Mouse (Mus musculus) forebrain, embryonic 14.5 days (tissue): Measurements from ENCODE around the gene Paqr3. TPM values are rescaled to one million over a fixed set of nuclear protein-coding genes. Genes with fewer than 3 reads are reported as not detected.

Experiments used
- ATAC-seq: fragments of 200-750 bp; cut with Nextera tagmentation; 2 replicates; pipeline ENCODE4 v1.8.0; 2017; ENCODE audit warnings: mild to moderate bottlenecking, moderate library complexity
- DNase-seq: peaks from one replicate; pipeline ENCODE4 v3.0.0-alpha.2; 2015; ENCODE audit warnings: low spot score
- H3K27ac ChIP-seq: fragments of 300-500 bp; sonication (generic); 2 replicates; pipeline ENCODE4 v1.5.1; 2014; ENCODE audit warnings: low read depth, mild to moderate bottlenecking, control low read depth, low read length, moderate library complexity
- H3K27me3 ChIP-seq: fragments of 300-500 bp; sonication (generic); replicated peaks from 2 replicates; pipeline ENCODE4 v1.6.1; 2014; ENCODE audit warnings: low read length, control low read depth, mixed read lengths; ENCODE audit not compliant: control insufficient read depth, insufficient read depth
- H3K36me3 ChIP-seq: fragments of 300-500 bp; sonication (generic); 2 replicates; pipeline ENCODE4 v1.6.1; 2014; ENCODE audit warnings: low read length, control low read depth; ENCODE audit not compliant: control insufficient read depth, insufficient read depth
- H3K4me1 ChIP-seq: fragments of 300-500 bp; sonication (generic); 2 replicates; pipeline ENCODE4 v1.6.1; 2014; ENCODE audit warnings: antibody characterized with exemption, low read length, control low read depth; ENCODE audit not compliant: control insufficient read depth, insufficient read depth
- H3K4me2 ChIP-seq: fragments of 300-500 bp; sonication (generic); 2 replicates; pipeline ENCODE4 v1.6.1; 2014; ENCODE audit warnings: mild to moderate bottlenecking, control low read depth, low read length
- H3K4me3 ChIP-seq: fragments of 300-500 bp; sonication (generic); 2 replicates; pipeline ENCODE4 v1.5.1; 2014; ENCODE audit warnings: low read depth, low read length, control low read depth
- H3K9ac ChIP-seq: fragments of 300-500 bp; sonication (generic); 2 replicates; pipeline ENCODE4 v1.6.1; 2014; ENCODE audit warnings: mild to moderate bottlenecking, low read length, control low read depth, moderate library complexity
- H3K9me3 ChIP-seq: fragments of 300-500 bp; sonication (generic); replicated peaks from 2 replicates; pipeline ENCODE4 v1.6.1; 2016; ENCODE audit warnings: low read length, control low read depth, mixed read lengths; ENCODE audit not compliant: control insufficient read depth
- WGBS: fragments of 180-500 bp; shearing (Covaris S2); extraction: QIAGEN DNeasy Blood & Tissue Kit; methylation state at CpG from one replicate; pipeline ENCODE4 v1.1.7; 2014; 5-methylcytosine and 5-hydroxymethylcytosine counted together
- polyA plus RNA-seq: library from polyadenylated mRNA; unstranded; fragments of >200 nt; fragmentation: Nextera tagmentation; extraction: Ambion mirVana; gene quantifications from 2 replicates; pipeline ENCODE4 v1.2.1, GENCODE M21; 2014

Gene Paqr3
- 17.9 and 21.7 TPM in 2 replicates for polyA plus RNA-seq

DNA sequence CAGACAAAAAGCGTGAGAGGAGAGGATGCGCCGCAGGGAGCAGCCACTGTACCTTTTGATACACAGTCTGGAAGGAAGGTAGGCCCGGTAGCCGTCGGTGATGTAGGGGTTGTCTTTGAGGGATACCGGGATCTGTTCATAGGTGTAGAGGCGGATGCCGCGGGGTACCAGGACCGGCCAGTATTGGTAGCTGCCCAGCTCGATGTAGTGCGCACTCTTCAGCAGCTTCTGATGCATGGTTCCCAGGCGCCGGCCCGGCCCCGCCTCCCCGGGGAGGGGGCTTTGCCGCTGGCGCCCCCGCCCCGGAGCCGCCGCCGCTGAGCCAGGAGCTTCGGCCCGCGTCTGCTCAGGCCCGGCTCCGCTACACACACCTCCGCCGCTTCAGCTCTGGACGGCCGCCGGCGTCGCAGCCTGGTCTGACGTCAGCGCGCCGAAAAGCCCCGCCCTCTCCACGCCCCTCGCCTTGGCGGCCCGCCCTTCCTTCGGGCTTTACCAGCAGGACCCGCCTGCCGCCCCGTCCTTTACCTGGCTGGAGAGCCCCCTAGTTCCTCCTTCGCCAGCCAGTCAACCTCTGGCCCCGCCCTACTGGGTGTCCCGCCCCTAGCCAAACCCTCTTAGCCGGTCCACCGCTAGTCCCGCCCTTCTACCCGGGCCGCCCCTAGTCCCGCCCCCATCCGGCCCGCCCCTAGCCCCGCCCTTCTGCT is at the start of gene Paqr3:
TSS of gene Paqr3 (minus strand) at position 390 of the 704 bp plus-strand sequence.
- Histone ChIP-seq H3K27ac (peak within 1 kb of the TSS; percentile 63), H3K4me3 (peak within 1 kb of the TSS; percentile 70), H3K27me3 (no peaks in the 10 kb centered on the region), H3K36me3 (peaks cover 11% of the 10 kb centered on the region), H3K4me1 (peaks cover 16% of the 10 kb centered on the region), H3K9ac (peak within 1 kb of the TSS; percentile 81), H3K9me3 (no peaks in the 10 kb centered on the region), H3K4me2 (peak within 1 kb of the TSS; percentile 57)
- under 1% methylated on average over 49 of the region's 62 CpGs for WGBS
- DNase-seq (peak; percentile 93), ATAC-seq (peak; percentile 98)

DNA sequence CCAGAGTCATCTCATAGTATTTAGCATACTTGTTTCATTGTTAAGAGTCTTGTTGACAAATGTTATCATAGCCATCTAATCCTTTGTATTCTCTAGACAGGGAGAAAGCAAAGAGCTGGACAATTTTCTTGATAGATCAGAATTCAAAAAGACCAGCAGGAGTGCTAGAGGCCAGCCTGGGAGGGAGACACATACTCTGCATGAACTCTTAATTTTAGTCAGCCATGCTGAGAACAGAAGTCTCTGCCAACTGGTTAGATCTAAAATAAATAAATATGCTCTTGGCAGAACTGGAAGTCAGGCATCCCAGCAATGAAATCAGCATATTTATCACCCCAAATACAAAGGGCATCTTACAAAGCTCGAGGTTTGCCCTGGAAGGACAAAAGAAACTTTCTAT is 43.3 kb upstream of the Paqr3 start:
- no peak overlapping the region for H3K9ac ChIP-seq
- no peak for ATAC-seq
- no peaks in the 10 kb centered on the region for H3K4me1 ChIP-seq
- no peak overlapping the region for H3K27ac ChIP-seq
- 33% methylated on average over 1 of the region's 1 CpGs for WGBS
- peak; percentile 27 for DNase-seq
- no peak overlapping the region for H3K4me3 ChIP-seq
- no peaks in the 10 kb centered on the region for H3K27me3 ChIP-seq
- H3K36me3 ChIP-seq: no peaks in the 10 kb centered on the region
- H3K4me2 ChIP-seq: no peak overlapping the region
- no peaks in the 10 kb centered on the region for H3K9me3 ChIP-seq

DNA sequence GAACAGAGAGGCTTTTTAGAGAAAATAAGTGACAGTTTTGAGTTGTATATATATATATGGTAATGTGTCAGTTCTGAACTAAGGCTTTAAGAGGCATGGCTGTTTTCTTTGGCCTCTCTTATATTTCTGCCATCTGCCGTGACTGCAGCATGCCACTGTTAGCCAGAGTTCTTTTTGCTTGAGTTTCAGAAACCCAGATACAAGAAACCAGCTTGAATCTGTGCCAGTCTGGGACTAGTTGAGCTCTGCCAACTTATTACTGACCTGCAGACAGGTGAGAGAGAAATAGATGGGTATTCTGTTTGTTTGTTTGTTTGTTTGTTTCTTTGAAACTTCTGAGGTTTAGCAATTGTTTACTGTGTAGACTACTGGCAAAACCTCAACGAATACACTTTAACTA is 23.9 kb upstream of the Paqr3 start:
- H3K4me3 ChIP-seq: no peak overlapping the region
- H3K9me3 ChIP-seq: no peaks in the 10 kb centered on the region
- H3K4me2 ChIP-seq: no peak overlapping the region
- H3K36me3 ChIP-seq: no peaks in the 10 kb centered on the region
- no peak overlapping the region for H3K9ac ChIP-seq
- ATAC-seq (no peak), DNase-seq (peak; percentile 30)
- no peaks in the 10 kb centered on the region for H3K27me3 ChIP-seq
- WGBS: 75% methylated on average over 2 of the region's 2 CpGs
- H3K27ac ChIP-seq: no peak overlapping the region
- H3K4me1 ChIP-seq: no peaks in the 10 kb centered on the region

DNA sequence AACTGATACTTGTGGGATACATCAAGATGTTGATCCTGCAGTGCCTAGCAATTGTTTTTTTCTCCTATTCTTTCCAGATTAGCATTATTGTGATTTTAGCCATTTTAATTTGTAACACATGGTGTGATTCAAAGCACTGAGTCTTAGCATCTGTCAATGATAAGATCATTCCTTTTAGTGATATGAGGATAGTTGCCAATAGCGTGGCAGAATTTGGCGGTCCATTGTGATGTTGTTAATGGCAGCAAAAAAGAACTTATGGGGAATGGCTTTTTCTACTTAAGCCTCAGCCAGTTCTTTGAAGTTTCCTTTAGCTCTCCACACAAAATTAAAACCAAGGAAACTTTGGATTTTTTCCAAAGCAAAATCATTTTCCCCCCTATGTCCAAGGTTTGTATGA is 18.2 kb upstream of the Paqr3 start:
- ATAC-seq (no peak), DNase-seq (peak; percentile 54)
- WGBS: 74% methylated on average over 2 of the region's 2 CpGs

DNA sequence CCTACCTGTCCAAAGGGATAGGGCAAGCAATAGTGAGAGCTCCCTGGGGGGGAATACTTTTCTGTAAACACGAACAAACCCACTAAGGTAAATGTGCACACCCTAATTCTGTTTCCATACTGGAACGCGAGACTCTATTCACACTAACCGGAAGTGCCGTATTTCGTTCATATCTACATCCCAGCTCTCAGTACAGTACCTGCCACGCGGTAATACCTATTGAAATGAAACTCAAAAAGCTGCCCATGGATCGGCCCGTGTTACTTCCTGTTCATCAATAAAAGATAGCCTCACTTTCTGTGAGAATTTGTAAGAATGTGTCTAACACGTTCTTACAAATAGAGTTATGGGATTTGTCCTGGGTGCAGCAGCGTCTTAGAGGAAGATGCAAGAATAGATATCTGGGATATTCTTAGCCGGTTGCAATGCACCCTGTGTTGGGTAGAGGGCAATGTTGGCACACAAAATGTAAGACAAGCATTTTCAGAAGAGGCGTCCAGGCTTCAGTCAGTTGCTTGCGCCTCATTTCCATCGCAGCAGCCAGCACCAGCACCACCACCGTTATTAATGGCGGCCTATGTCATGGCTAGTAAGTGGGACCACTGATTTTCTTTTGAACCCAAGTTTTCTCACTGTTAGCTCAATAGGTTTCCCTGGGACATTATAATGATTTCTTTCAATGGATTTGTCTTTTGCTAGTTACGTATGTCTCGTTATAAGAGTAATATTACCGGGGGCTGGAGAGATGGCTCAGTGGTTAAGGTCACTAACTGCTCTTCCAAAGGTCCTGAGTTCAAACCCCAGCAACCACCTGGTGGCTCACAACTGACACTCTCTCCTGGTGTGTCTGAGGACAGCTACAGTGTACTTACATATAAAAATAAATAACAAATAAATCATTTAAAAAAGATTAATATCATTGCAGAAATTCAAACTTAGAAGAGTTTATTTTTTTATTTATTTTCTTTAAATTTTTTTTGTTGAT is 17.1 kb upstream of the Paqr3 start:
- Histone ChIP-seq H3K27ac (no peak overlapping the region), H3K36me3 (no peaks in the 10 kb centered on the region), H3K4me1 (no peaks in the 10 kb centered on the region), H3K4me3 (no peak overlapping the region), H3K27me3 (no peaks in the 10 kb centered on the region), H3K4me2 (no peak overlapping the region), H3K9ac (no peak overlapping the region), H3K9me3 (no peaks in the 10 kb centered on the region)
- DNase-seq: peak; percentile 93
- peak; percentile 74 for ATAC-seq
- 49% methylated on average over 21 of the region's 21 CpGs for WGBS

More for the DNA sequence above, 18.2 kb upstream of the Paqr3 start:
- no peak overlapping the region for H3K27ac ChIP-seq
- no peaks in the 10 kb centered on the region for H3K36me3 ChIP-seq
- no peaks in the 10 kb centered on the region for H3K27me3 ChIP-seq
- H3K4me3 ChIP-seq: no peak overlapping the region
- H3K4me1 ChIP-seq: no peaks in the 10 kb centered on the region
- no peaks in the 10 kb centered on the region for H3K9me3 ChIP-seq
- H3K9ac ChIP-seq: no peak overlapping the region
- H3K4me2 ChIP-seq: no peak overlapping the region

DNA sequence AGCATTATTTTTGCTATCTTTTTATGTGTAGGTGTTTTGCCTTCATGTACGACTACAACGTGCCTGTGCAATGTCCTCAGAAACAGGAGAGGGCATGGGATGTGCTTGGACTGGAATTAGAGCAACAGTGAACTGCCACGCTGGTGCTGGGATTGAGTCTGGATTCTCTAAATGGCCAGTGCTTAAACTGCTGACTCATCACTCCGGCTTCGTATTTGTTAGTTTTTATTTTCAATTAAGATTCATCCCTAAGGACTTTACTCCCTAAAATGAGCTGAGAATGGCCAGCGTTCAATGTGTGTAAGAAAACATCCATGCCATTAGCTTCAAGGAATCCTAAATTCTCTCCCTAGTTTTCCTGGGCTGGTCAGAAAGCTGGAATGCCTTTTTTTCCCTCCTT is 15.9 kb upstream of the Paqr3 start:
- H3K36me3 ChIP-seq: no peaks in the 10 kb centered on the region
- H3K4me2 ChIP-seq: no peak overlapping the region
- no peak overlapping the region for H3K9ac ChIP-seq
- no peak overlapping the region for H3K27ac ChIP-seq
- ATAC-seq (no peak), DNase-seq (no peak)
- no peaks in the 10 kb centered on the region for H3K27me3 ChIP-seq
- no peak overlapping the region for H3K4me3 ChIP-seq
- no peaks in the 10 kb centered on the region for H3K9me3 ChIP-seq
- WGBS: 88% methylated on average over 6 of the region's 6 CpGs
- no peaks in the 10 kb centered on the region for H3K4me1 ChIP-seq

DNA sequence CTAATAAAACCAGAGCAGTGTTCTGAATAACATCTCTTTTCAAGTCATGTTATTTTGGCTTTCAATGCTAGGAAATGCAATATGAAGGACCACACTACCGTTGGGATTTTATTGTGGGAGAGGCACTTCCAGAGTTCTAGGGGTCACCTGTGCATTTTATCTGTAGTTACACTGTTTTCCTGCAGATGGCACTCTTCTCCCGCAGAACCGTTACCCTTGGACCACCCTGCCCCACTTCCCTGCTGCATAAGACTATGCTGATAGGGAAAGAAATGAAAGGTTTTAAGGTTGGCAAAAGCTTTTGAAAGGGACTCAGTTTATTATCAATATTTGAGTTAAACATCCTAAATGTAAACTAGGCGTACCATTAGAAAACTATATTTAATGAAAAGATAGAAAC is 14.6 kb upstream of the Paqr3 start:
- Histone ChIP-seq H3K4me3 (no peak overlapping the region), H3K9me3 (no peaks in the 10 kb centered on the region), H3K4me1 (no peaks in the 10 kb centered on the region), H3K27me3 (no peaks in the 10 kb centered on the region), H3K9ac (no peak overlapping the region), H3K36me3 (no peaks in the 10 kb centered on the region), H3K4me2 (no peak overlapping the region), H3K27ac (no peak overlapping the region)
- 15% methylated on average over 4 of the region's 4 CpGs for WGBS
- DNase-seq (peak; percentile 80), ATAC-seq (peak; percentile 79)

DNA sequence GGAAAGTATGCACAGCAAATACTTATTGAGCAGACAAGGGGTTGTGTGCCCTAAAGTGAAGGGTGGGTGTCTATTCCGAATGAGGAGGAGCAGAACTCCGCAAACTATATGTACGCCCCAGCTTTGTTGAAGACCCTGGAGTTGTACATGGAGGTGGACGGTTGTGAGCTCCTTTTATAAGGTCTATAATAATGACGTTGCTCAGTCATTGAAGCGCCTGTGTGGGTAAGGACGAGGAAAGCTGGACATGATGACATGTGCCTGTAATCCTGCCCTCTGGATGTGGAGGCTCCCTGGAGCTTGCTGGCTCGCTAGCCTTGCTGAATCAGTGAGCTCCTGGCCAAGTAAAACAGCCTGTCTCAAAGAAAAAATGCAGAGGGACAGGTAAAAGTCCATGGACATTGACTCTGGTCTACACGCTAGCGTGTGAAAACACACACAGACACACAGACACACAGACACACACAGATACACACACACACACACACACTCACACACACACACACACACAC is 14.1 kb upstream of the Paqr3 start:
- no peaks in the 10 kb centered on the region for H3K27me3 ChIP-seq
- WGBS: 75% methylated on average over 10 of the region's 10 CpGs
- H3K4me2 ChIP-seq: no peak overlapping the region
- H3K4me1 ChIP-seq: no peaks in the 10 kb centered on the region
- no peak overlapping the region for H3K27ac ChIP-seq
- no peak overlapping the region for H3K9ac ChIP-seq
- H3K9me3 ChIP-seq: no peaks in the 10 kb centered on the region
- ATAC-seq: no peak
- DNase-seq: no peak
- H3K4me3 ChIP-seq: no peak overlapping the region
- H3K36me3 ChIP-seq: no peaks in the 10 kb centered on the region
